Mouse (Mus musculus) midbrain, embryonic 16.5 days (tissue): ENCODE measurements around the gene 4933424G06Rik. TPM values are rescaled to one million over a fixed set of nuclear protein-coding genes. Genes with fewer than 3 reads are reported as not detected.
A peak's percentile ranks its signal among the peaks of the same experiment; 100 is the strongest.

Source experiments
- ATAC-seq: fragments of 200-750 bp; cut with Nextera tagmentation; 2 replicates; pipeline ENCODE4 v1.8.0; 2017; ENCODE audit warnings: moderate TSS enrichment
- H3K27ac ChIP-seq: fragments of 300-500 bp; sonication (generic); 2 replicates; pipeline ENCODE4 v1.5.1; 2014; ENCODE audit warnings: mild to moderate bottlenecking, low read length, mixed read lengths
- H3K27me3 ChIP-seq: fragments of 300-500 bp; sonication (generic); 2 replicates; pipeline ENCODE4 v1.6.1; 2014; ENCODE audit warnings: low read depth, low read length, mixed read lengths; ENCODE audit not compliant: control insufficient read depth, insufficient read depth
- H3K36me3 ChIP-seq: fragments of 300-500 bp; sonication (generic); 2 replicates; pipeline ENCODE4 v1.6.1; 2014; ENCODE audit warnings: mild to moderate bottlenecking, low read length, moderate library complexity, mixed read lengths; ENCODE audit not compliant: control insufficient read depth, insufficient read depth
- H3K4me1 ChIP-seq: fragments of 300-500 bp; sonication (generic); 2 replicates; pipeline ENCODE4 v1.6.1; 2014; ENCODE audit warnings: mild to moderate bottlenecking, low read length, mixed read lengths; ENCODE audit not compliant: control insufficient read depth, insufficient read depth
- H3K4me2 ChIP-seq: fragments of 300-500 bp; sonication (generic); 2 replicates; pipeline ENCODE4 v1.6.1; 2014; ENCODE audit warnings: mild to moderate bottlenecking, low read length, mixed read lengths
- H3K4me3 ChIP-seq: fragments of 300-500 bp; sonication (generic); 2 replicates; pipeline ENCODE4 v1.5.1; 2014; ENCODE audit warnings: low read depth, mild to moderate bottlenecking, low read length, moderate library complexity, mixed read lengths
- H3K9ac ChIP-seq: fragments of 300-500 bp; sonication (generic); 2 replicates; pipeline ENCODE4 v1.6.1; 2014; ENCODE audit warnings: low read depth, low read length, mixed read lengths
- H3K9me3 ChIP-seq: fragments of 300-500 bp; sonication (generic); replicated peaks from 2 replicates; pipeline ENCODE4 v1.6.1; 2014; ENCODE audit warnings: mild to moderate bottlenecking, low read length, mixed read lengths; ENCODE audit not compliant: control insufficient read depth, poor library complexity, severe bottlenecking
- WGBS: fragments of 180-500 bp; shearing (Covaris S2); extraction: QIAGEN DNeasy Blood & Tissue Kit; methylation state at CpG from one replicate; pipeline ENCODE4 v1.1.7; 2014; 5-methylcytosine and 5-hydroxymethylcytosine counted together
- polyA plus RNA-seq: library from polyadenylated mRNA; unstranded; fragments of >200 nt; fragmentation: Nextera tagmentation; extraction: Ambion mirVana; gene quantifications from 2 replicates; pipeline ENCODE4 v1.2.1, GENCODE M21; 2015

Gene 4933424G06Rik
- polyA plus RNA-seq, 1 experiment from 2014 or later, result 0.75 TPM

- ATAC-seq, result no peak
- Histone ChIP-seq H3K27me3 (no peaks in the 10 kb centered on the region), H3K9me3 (no peaks in the 10 kb centered on the region), H3K4me2 (no peak overlapping the region), H3K4me3 (no peak overlapping the region), H3K9ac (no peak overlapping the region), H3K27ac (no peak overlapping the region), H3K4me1 (peaks cover 15% of the 10 kb centered on the region), H3K36me3 (peaks cover 21% of the 10 kb centered on the region)
- WGBS, result 81% methylated on average over 2 of the region's 2 CpGs
Measured at GRCm38 (mm10) chr1:36707166-36707565, 2.8 kb upstream of the 4933424G06Rik start.

GRCm38 (mm10) chr1:36707797-36708196 lies 2.2 kb upstream of the 4933424G06Rik start:
- peaks cover 18% of the 10 kb centered on the region for H3K36me3 ChIP-seq
- no peak overlapping the region; the same call in 1 of the 2 replicates for H3K4me2 ChIP-seq
- WGBS, result 80% methylated on average over 3 of the region's 3 CpGs
- H3K4me3 ChIP-seq, result no peak overlapping the region
- no peaks in the 10 kb centered on the region for H3K27me3 ChIP-seq
- H3K27ac ChIP-seq, result no peak overlapping the region
- no peak overlapping the region for H3K9ac ChIP-seq
- H3K9me3 ChIP-seq, result no peaks in the 10 kb centered on the region
- H3K4me1 ChIP-seq, result peaks cover 15% of the 10 kb centered on the region
- ATAC-seq, result no peak

DNA sequence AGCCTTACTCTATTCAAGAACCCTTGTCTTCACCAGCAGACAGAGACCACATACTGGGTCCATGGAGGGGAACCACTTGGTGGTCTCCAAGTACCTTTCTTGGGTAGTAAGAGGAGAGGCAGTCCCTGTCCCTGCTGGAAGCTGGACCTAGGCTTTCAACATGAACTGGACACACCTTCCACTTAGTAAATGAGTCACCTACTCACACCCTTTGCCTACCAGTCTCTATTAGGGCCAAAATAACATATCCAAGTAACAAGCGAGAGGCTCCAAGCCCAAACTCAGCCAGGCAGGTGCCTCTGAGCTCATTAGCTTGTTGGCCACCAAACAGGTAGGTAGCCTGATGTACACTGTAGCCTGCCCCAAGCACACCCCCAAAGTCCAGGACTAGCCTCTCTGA lies 1.3 kb upstream of the 4933424G06Rik start:
- WGBS, result 95% methylated on average over 1 of the region's 1 CpGs
- Histone ChIP-seq H3K9me3 (no peaks in the 10 kb centered on the region), H3K4me1 (peaks cover 15% of the 10 kb centered on the region), H3K27ac (no peak overlapping the region), H3K4me2 (peak overlapping the region; percentile 82), H3K27me3 (no peaks in the 10 kb centered on the region), H3K9ac (peak overlapping the region; percentile 89), H3K4me3 (peak overlapping the region; percentile 85), H3K36me3 (peaks cover 13% of the 10 kb centered on the region)
- ATAC-seq, result no peak

DNA sequence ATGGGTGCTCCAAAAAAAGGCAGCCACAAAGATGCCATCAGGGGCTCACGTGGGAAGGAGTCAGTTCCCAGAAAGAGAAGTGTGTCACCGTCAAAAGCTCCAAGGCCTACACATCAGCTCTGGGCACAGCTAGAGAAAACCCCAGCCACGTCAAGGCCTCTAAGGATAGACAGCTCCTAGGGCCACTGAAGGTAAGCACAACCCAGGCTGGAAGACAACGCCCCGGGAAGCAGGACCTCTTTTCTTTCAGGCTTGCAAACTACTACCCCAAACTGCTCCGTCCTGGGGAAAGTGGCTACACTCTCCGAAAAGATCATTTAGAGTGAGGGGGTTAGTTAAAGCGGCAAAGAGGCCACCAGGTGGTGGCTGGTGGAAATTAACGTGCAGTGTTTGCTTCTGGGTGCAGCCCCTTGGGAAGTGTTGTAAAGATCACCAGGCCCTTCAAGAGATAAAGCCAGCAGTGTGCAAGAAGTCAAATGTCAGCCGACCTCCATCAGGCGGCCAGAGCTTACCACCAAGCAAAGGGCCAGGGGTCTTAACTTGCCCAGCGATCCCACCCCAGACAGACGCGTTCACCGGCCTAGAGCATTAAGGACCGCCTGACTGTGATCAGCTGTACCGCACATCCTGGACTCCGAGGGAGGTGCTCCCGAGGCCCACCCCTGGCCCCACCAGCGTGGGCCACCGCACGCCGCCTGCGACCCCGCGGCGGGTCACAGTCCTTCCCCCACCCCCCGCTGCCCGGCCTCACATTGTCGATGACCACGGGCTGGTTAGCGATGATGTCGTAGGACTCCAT lies 695 bp upstream of the 4933424G06Rik start:
- Histone ChIP-seq H3K27ac (peak overlapping the region; percentile 81), H3K9ac (peak overlapping the region; percentile 89), H3K9me3 (no peaks in the 10 kb centered on the region), H3K4me1 (peaks cover 15% of the 10 kb centered on the region), H3K27me3 (no peaks in the 10 kb centered on the region), H3K36me3 (peaks cover 13% of the 10 kb centered on the region), H3K4me3 (peak overlapping the region; percentile 85), H3K4me2 (peak overlapping the region; percentile 82)
- ATAC-seq, result peak; percentile 82
- under 1% methylated on average over 33 of the region's 33 CpGs for WGBS

DNA sequence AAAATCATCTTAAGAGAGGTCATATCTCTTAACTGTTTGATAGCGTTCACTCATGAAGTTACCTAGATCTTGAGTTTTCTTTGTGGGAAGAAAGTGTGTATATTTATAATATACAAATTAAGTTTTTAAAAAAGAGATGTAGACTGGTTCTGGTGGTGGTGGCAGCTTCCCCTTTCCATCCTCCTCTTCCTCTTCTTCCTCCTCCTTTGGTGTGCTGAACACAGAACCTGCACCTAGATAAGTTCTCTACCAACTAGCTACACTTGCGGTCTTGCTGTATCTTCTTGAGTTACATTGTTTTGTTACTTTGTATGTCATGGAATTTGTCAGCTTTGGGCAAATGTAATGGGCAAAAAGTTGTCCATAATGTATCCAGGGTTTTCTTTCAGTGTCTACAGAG lies 1.2 kb downstream of the 4933424G06Rik start:
- no peak overlapping the region for H3K9ac ChIP-seq

DNA sequence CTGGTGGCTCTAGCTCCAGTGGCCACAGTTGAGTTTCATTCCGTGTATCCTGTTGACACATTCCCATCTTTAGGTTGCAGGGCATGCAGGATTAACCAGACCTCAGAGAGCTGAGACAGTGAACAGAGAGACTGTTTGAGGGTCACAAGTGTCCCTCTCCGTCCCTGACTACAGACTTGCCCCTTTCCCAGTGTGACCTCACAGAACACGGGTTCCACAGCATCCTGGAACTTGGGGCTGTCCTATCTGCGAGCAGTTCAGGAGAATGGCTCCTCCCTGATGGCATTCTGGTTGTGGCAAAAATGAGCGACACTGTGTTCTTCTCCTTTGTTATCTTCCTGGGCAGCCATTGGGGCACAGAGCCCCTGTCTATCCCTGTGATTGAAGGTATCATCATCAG lies 4.4 kb downstream of the 4933424G06Rik start, which contains the start of gene Actr1b:
Gene Actr1b (minus strand): TSS at position 112 of the 400 bp plus-strand sequence.
- no peak within 1 kb of the TSS for H3K4me2 ChIP-seq
- H3K27ac ChIP-seq, result no peak within 1 kb of the TSS
- no peaks in the 10 kb centered on the region for H3K36me3 ChIP-seq
- no peaks in the 10 kb centered on the region for H3K9me3 ChIP-seq
- no peaks in the 10 kb centered on the region for H3K27me3 ChIP-seq
- no peak for ATAC-seq
- H3K9ac ChIP-seq, result no peak within 1 kb of the TSS
- no peak within 1 kb of the TSS for H3K4me3 ChIP-seq
- 84% methylated on average over 5 of the region's 5 CpGs for WGBS
- no peaks in the 10 kb centered on the region for H3K4me1 ChIP-seq

More for the DNA sequence above, 1.2 kb downstream of the 4933424G06Rik start:
- 95% methylated on average over 2 of the region's 2 CpGs for WGBS
- Histone ChIP-seq H3K27ac (no peak overlapping the region), H3K4me2 (no peak overlapping the region), H3K4me3 (no peak overlapping the region), H3K9me3 (no peaks in the 10 kb centered on the region), H3K36me3 (peaks cover 5% of the 10 kb centered on the region; the same call in 1 of the 2 replicates), H3K27me3 (no peaks in the 10 kb centered on the region), H3K4me1 (peaks cover 15% of the 10 kb centered on the region)
- no peak for ATAC-seq

DNA sequence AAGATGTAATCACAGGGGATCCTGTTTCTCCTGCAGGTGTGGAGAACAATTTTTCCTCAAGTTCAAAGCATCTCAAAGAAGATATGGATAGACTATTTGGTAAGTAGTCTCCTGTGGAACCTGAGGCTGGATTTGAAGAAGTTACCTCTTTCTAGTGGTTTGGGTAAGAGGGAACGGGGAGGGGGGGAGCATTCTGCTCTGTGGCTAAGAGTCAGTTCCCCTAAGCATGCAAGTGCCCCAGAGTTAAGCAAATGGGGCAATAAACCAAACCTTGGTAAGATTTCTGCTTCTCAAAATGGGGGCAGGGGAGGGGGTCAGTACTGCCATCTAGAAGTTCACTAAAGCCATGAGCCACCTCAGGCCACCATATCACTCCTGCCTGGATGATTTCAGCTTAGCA lies 8.8 kb downstream of the 4933424G06Rik start:
- no peak overlapping the region for H3K27ac ChIP-seq
- no peak for ATAC-seq
- H3K4me2 ChIP-seq, result no peak overlapping the region
- H3K4me3 ChIP-seq, result no peak overlapping the region
- H3K36me3 ChIP-seq, result no peaks in the 10 kb centered on the region
- no peaks in the 10 kb centered on the region for H3K9me3 ChIP-seq
- no peak overlapping the region for H3K9ac ChIP-seq
- no peaks in the 10 kb centered on the region for H3K27me3 ChIP-seq
- no peaks in the 10 kb centered on the region for H3K4me1 ChIP-seq
- WGBS, result 88% methylated on average over 1 of the region's 1 CpGs

DNA sequence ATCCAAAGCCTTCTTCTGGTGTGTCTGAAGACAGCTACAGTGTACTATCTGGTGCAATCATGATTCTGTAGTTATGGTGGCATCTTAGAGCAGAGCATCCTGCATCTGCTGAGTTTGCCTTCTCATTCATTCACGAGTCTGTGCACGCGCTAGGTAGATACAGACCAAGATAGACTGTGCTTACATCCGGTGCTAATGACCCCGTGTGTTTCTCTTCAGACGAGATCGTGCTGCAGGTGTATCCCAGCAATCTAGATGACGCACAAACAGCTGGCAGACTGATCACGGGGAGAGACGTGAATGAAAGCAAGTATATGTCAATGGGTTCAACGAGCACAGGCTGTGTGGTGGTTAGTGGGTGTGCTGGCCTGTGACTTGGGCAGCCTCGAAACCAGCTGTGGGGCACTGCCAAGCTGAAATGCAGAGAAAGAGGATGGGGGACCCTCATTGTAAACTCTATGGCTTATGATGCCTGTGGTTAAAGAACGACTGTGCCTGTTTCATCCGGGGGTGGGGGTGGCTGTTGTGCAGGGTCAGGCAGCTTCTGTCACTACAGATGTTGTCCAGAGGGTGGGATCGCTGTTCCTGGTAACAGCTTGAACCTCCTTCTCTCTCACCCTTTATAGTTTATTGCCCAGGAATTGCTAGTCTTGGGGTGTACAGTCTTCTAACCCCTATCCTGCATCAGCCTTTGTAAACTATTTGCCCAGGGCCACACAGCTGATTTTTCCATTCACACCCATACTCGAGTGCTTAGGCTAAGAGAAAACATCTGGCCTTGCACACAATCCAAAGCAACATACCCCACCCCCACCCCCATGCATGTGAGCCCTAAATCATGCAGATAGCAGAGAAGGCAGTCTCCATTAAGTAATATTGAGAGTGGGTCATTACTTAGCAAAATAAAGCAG lies 13.5 kb downstream of the 4933424G06Rik start:
- no peak overlapping the region for H3K27ac ChIP-seq
- WGBS, result 76% methylated on average over 16 of the region's 16 CpGs
- no peaks in the 10 kb centered on the region for H3K9me3 ChIP-seq
- H3K4me3 ChIP-seq, result no peak overlapping the region
- H3K36me3 ChIP-seq, result no peaks in the 10 kb centered on the region
- H3K4me2 ChIP-seq, result no peak overlapping the region
- no peak for ATAC-seq
- no peaks in the 10 kb centered on the region for H3K4me1 ChIP-seq
- H3K9ac ChIP-seq, result no peak overlapping the region
- H3K27me3 ChIP-seq, result no peaks in the 10 kb centered on the region

GRCm38 (mm10) chr1:36724057-36724431 lies 14.1 kb downstream of the 4933424G06Rik start:
- 67% methylated on average over 4 of the region's 4 CpGs for WGBS
- no peak overlapping the region for H3K9ac ChIP-seq
- H3K27me3 ChIP-seq, result no peaks in the 10 kb centered on the region
- H3K36me3 ChIP-seq, result no peaks in the 10 kb centered on the region
- no peak overlapping the region for H3K4me2 ChIP-seq
- no peaks in the 10 kb centered on the region for H3K4me1 ChIP-seq
- no peak overlapping the region for H3K4me3 ChIP-seq
- H3K9me3 ChIP-seq, result no peaks in the 10 kb centered on the region
- H3K27ac ChIP-seq, result no peak overlapping the region
- ATAC-seq, result no peak
